ENCODE assay signal across 9 mouse cellular contexts in the genomic region with DNA sequence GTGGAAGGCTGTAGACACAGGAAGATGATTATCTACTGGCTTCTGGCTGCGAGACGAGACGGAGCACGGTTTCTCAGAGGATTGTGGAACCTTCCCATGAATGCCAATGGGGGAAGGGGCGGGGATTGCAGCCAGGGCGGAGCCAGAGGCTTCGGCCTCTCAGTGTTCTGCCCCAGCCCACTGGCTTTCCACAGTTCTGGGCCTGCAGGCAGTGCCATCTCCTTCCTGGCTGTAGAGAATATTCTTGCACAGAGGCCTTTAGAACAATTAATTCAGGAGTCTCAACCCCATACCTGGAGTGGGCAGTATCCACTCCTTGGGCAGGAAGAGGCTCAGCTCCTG. TPM values are rescaled to one million over a fixed set of nuclear protein-coding genes. Genes with fewer than 3 reads are reported as not detected.
DNase-seq lines count a peak whose midpoint lies in the region; ATAC-seq lines count a peak whose summit lies in the region.
"Had no signal": no experiment of that assay in that cellular context is flagged by ENCODE, and none has a peak within 500 bp of the region (broad histone marks: within the 10 kb centered on the region; RNA-seq: fewer than 3 reads in every experiment).

No protein-coding gene starts in this region.

- H3K4me1 ChIP-seq in heart, embryonic 13.5 days, result peaks cover 4% of the 10 kb centered on the region
- H3K4me1 ChIP-seq in limb, embryonic 11.5 days (ENCODE audit: control insufficient read depth, insufficient read depth, low read length), result peaks cover 4% of the 10 kb centered on the region; the same call in 1 of the 2 replicates
- H3K4me1 ChIP-seq in midbrain, embryonic 16.5 days (ENCODE audit: control insufficient read depth, insufficient read depth, low read length), result no peaks in the 10 kb centered on the region

- DNase-seq in urinary bladder, postnatal 14 days (ENCODE audit: low spot score), result peak; percentile 46
- DNase-seq in urinary bladder, postnatal 4 days (ENCODE audit: low spot score in 2 of 2), result no peak
- peak; percentile 61 for DNase-seq in limb, embryonic 11.5 days (ENCODE audit: low spot score)
- DNase-seq in layer of hippocampus, adult 11-12 months (ENCODE audit: low spot score), result no peak
- DNase-seq in spleen, adult 18-20 months, result no peak
- DNase-seq in layer of hippocampus, adult 18-20 months (ENCODE audit: low spot score in 2 of 2), result no peak

- H3K9me3 ChIP-seq in heart, embryonic 13.5 days, result no peaks in the 10 kb centered on the region
- H3K9me3 ChIP-seq in limb, embryonic 11.5 days (ENCODE audit: control insufficient read depth, low read length), result no peaks in the 10 kb centered on the region
- no peaks in the 10 kb centered on the region for H3K9me3 ChIP-seq in midbrain, embryonic 16.5 days (replicated peaks; ENCODE audit: control insufficient read depth, low read length, poor library complexity, severe bottlenecking)

- 6% methylated on average over 7 of the region's 7 CpGs for WGBS in heart, embryonic 13.5 days
- WGBS in limb, embryonic 11.5 days, result 1% methylated on average over 7 of the region's 7 CpGs
- 3% methylated on average over 7 of the region's 7 CpGs for WGBS in midbrain, embryonic 16.5 days

- H3K27ac ChIP-seq in heart, embryonic 13.5 days (replicated peaks), result no peak overlapping the region
- H3K27ac ChIP-seq in limb, embryonic 11.5 days (replicated peaks; ENCODE audit: low read depth, low read length), result no peak overlapping the region
- H3K27ac ChIP-seq in midbrain, embryonic 16.5 days (ENCODE audit: low read length), result no peak overlapping the region; the same call in 1 of the 2 replicates
- H3K27ac ChIP-seq: macrophage had no signal

- H3K27me3 ChIP-seq in heart, embryonic 13.5 days (replicated peaks), result peaks cover 4% of the 10 kb centered on the region; the same call in 1 of the 2 replicates
- H3K27me3 ChIP-seq in limb, embryonic 11.5 days (ENCODE audit: control insufficient read depth, insufficient read depth, low read length), result no peaks in the 10 kb centered on the region
- no peaks in the 10 kb centered on the region; the same call in 1 of the 2 replicates for H3K27me3 ChIP-seq in midbrain, embryonic 16.5 days (ENCODE audit: control insufficient read depth, insufficient read depth, low read depth, low read length)

- peak overlapping the region; percentile 48; the same call in 1 of the 2 replicates for H3K9ac ChIP-seq in heart, embryonic 13.5 days
- no peak overlapping the region for H3K9ac ChIP-seq in limb, embryonic 11.5 days (ENCODE audit: low read length)
- H3K9ac ChIP-seq in midbrain, embryonic 16.5 days (ENCODE audit: low read depth, low read length), result no peak overlapping the region

- no peak for ATAC-seq in heart, embryonic 13.5 days (ENCODE audit: extremely low read depth, insufficient number of reproducible peaks, low FRiP score, low TSS enrichment)
- ATAC-seq in limb, embryonic 11.5 days (ENCODE audit: insufficient number of reproducible peaks, low FRiP score, low TSS enrichment, low read depth), result 0 out of 2 replicates have a peak, but pooled peaks have one; percentile 62
- no peak for ATAC-seq in midbrain, embryonic 16.5 days

- peak overlapping the region; percentile 29 for H3K4me3 ChIP-seq in heart, embryonic 13.5 days
- H3K4me3 ChIP-seq in limb, embryonic 11.5 days (ENCODE audit: low read depth, low read length), result 0 out of 2 replicates have a peak overlapping the region, but pooled peaks have one; percentile 8
- H3K4me3 ChIP-seq in midbrain, embryonic 16.5 days (ENCODE audit: low read depth, low read length), result no peak overlapping the region

- H3K4me2 ChIP-seq in heart, embryonic 13.5 days, result peak overlapping the region; percentile 61
- H3K4me2 ChIP-seq in limb, embryonic 11.5 days (ENCODE audit: low read depth, severe bottlenecking), result peak overlapping the region; percentile 27; the same call in 1 of the 2 replicates
- peak overlapping the region; percentile 24; the same call in 1 of the 2 replicates for H3K4me2 ChIP-seq in midbrain, embryonic 16.5 days (ENCODE audit: low read length)

- H3K36me3 ChIP-seq in heart, embryonic 13.5 days, result no peaks in the 10 kb centered on the region
- H3K36me3 ChIP-seq in limb, embryonic 11.5 days (ENCODE audit: control insufficient read depth, insufficient read depth, low read length), result no peaks in the 10 kb centered on the region
- H3K36me3 ChIP-seq in midbrain, embryonic 16.5 days (ENCODE audit: control insufficient read depth, insufficient read depth, low read length), result no peaks in the 10 kb centered on the region

RNA-seq across cellular contexts. Expression of gene Lmx1b, which starts 18.9 kb away (rescaled TPM):
- polyA plus RNA-seq in heart, embryonic 13.5 days (2015; fragmentation: Nextera tagmentation; extraction: Ambion mirVana), result not detected in 2 replicates
- polyA plus RNA-seq in limb, embryonic 11.5 days (2014; fragmentation: Nextera tagmentation; extraction: Ambion mirVana), result 10.2 and 10.6 TPM in 2 replicates
- polyA plus RNA-seq in midbrain, embryonic 16.5 days (2015; fragmentation: Nextera tagmentation; extraction: Ambion mirVana), result 0.95 and 0.98 TPM in 2 replicates
- total RNA-seq in layer of hippocampus, adult 18-20 months (2021), result under 1 TPM; 0.30 to 0.53 TPM
- polyA plus RNA-seq: macrophage had no signal

Comparison
In these comparisons a context has a peak if more than half of its experiments do, and no peak if none do; other contexts are left out.
1. DNase-seq: peak in urinary bladder, postnatal 14 days (single experiment) and limb, embryonic 11.5 days (single experiment); none in urinary bladder, postnatal 4 days (0 of 2), layer of hippocampus, adult 11-12 months (single experiment), spleen, adult 18-20 months (0 of 2) and layer of hippocampus, adult 18-20 months (0 of 2).
2. Peak in every context shown above with its lines, with median percentiles within 50 percentile points of each other: H3K4me2 ChIP-seq.